Mouse (Mus musculus) lung, postnatal 0 days (tissue): Measurements from ENCODE around the gene Trim68.

ENCODE experiments used
- CTCF ChIP-seq: IDR thresholded peaks from 2 replicates; pipeline ENCODE4 v1.5.1; 2016; ENCODE audit warnings: antibody characterized with exemption, mild to moderate bottlenecking
- EP300 ChIP-seq: IDR thresholded peaks from 2 replicates; pipeline ENCODE4 v1.6.1; 2016; ENCODE audit warnings: antibody characterized with exemption, mild to moderate bottlenecking, control low read depth

GRCm38 (mm10) chr7:102686944-102687501 lies at the start of gene Trim68:
- TF ChIP-seq CTCF, result no peak
- TF ChIP-seq EP300, result no peak
